Mouse (Mus musculus) CH12.LX (cell line): ENCODE measurements at regions not wholly inside any gene's neighbourhood (a gene's known extent, or its start where the extent isn't known, plus 50 kb on each side); places are given as distances from the start of the nearest gene placed in this dataset.

Experiments used
- CTCF ChIP-seq, 2 experiments: IDR thresholded peaks in 1 of 2; conservative IDR thresholded peaks in 1 of 2; 2 replicates each; pipeline ENCODE4 v1.5.1; 2011 to 2012; ENCODE audit warnings: low read depth in 2 of 2, low read length in 2 of 2, improper control_type of control experiment in 1 of 2, inconsistent platforms in 1 of 2, mild to moderate bottlenecking in 1 of 2, moderate library complexity in 1 of 2
- E2F4 ChIP-seq: IDR thresholded peaks from 2 replicates; pipeline ENCODE4 v1.6.1; 2011; ENCODE audit warnings: low read depth, low read length, improper control_type of control experiment; ENCODE audit not compliant: insufficient replicate concordance
- EP300 ChIP-seq: IDR thresholded peaks from 2 replicates; pipeline ENCODE4 v1.6.1; 2011; ENCODE audit warnings: low read length, improper control_type of control experiment
- POLR2A ChIP-seq: IDR thresholded peaks from 2 replicates; pipeline ENCODE4 v1.6.1; 2011; ENCODE audit warnings: low read depth, mild to moderate bottlenecking, improper control_type of control experiment, low read length
- RCOR1 ChIP-seq: conservative IDR thresholded peaks from 2 replicates; pipeline ENCODE4 v1.6.1; 2012; ENCODE audit warnings: low read depth, mild to moderate bottlenecking, inconsistent platforms, low read length, improper control_type of control experiment
- UBTF ChIP-seq: IDR thresholded peaks from 2 replicates; pipeline ENCODE4 v1.6.1; 2012; ENCODE audit warnings: low read depth, mild to moderate bottlenecking, inconsistent platforms, low read length, improper control_type of control experiment, moderate library complexity
- ZNF384 ChIP-seq: IDR thresholded peaks from 2 replicates; pipeline ENCODE4 v1.6.1; 2012; ENCODE audit warnings: low read depth, low read length, improper control_type of control experiment, inconsistent platforms

GRCm38 (mm10) chr2:115213181-115213970, 368.1 kb upstream of the BC052040 start:
- TF ChIP-seq POLR2A = no peak
- TF ChIP-seq EP300 = no peak
- TF ChIP-seq E2F4 = no peak
- no peak for TF ChIP-seq CTCF (conservative IDR thresholded peaks at IDR 0.05 in 1 of 2, IDR thresholded peaks at IDR 0.05 in 1 of 2; ENCODE audit: low read depth in 2 of 2, low read length in 2 of 2)
- no peak for TF ChIP-seq RCOR1
- TF ChIP-seq UBTF = no peak
- TF ChIP-seq ZNF384 = no peak
